Mouse (Mus musculus) liver (tissue): ENCODE data around the gene Cenpa.
A peak's percentile ranks its signal among the peaks of the same experiment; 100 is the strongest.

Experiments
- DNase-seq: peaks from one replicate; pipeline ENCODE4 v3.0.0-alpha.2; 2020; ENCODE audit warnings: mixed read lengths

Cenpa gene

DNA sequence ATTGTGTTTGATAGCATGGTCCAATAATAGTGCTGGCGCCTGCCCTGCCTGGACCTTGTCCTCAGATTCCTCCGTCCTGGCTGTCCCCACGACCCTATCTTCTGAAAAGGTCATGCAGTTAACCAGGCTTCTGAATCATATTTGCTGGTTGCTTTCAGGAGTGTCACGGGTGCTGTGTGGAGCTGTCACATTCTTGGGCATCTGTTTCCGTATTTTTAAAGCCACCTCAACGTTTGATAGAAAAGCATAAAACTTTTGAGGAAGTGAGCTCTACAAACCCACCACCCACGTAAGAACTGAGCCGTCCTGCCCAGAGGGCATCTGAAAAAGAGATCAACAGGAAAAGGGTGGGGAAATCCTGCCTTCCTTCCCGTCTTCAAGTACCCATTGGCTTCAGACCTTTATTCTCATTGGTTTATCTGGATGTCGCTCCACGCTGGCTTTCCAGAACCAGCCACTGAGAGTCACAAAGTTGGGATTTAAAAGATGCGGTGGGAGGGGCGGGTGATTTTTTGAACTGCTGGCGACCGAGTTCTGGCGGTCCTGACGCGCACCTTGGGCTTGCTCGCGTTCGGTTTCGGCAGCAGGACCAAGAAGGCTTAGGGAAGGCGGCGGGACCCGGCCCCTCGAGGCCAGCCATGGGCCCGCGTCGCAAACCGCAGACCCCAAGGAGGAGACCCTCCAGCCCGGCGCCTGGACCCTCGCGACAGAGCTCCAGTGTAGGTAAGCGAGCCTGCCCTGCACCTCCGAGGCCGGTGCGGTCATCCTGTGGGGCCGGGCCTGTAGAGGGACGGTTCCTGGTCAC lies at the start of gene Cenpa:
Gene Cenpa, plus strand, starts transcription at position 387 of the 805 bp plus-strand sequence.
- peak; percentile 91 for DNase-seq

GRCm38 (mm10) chr5:30617357-30617756 lies 49.2 kb upstream of the Cenpa start:
- DNase-seq = no peak

DNA sequence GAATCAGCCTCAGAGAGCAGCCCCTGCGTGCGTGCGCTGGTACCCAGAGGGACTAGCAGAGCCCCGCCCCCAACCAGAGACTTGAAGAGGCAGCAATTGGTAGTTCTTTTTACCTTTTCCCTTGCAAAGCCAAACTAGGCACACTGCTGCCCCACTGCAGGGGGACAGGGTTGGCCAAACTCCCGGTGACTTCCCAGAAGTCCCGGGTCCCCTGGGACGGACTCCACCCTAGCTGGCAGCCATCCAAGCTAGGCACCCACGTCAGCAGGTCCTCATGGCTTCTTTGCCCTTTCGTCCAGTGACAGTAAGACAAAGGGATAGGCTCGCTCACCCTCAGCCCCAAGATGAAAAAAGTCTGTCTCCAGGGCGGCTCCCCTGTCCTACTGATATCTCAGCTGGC lies 48.7 kb upstream of the Cenpa start:
- peak; percentile 19 for DNase-seq

DNA sequence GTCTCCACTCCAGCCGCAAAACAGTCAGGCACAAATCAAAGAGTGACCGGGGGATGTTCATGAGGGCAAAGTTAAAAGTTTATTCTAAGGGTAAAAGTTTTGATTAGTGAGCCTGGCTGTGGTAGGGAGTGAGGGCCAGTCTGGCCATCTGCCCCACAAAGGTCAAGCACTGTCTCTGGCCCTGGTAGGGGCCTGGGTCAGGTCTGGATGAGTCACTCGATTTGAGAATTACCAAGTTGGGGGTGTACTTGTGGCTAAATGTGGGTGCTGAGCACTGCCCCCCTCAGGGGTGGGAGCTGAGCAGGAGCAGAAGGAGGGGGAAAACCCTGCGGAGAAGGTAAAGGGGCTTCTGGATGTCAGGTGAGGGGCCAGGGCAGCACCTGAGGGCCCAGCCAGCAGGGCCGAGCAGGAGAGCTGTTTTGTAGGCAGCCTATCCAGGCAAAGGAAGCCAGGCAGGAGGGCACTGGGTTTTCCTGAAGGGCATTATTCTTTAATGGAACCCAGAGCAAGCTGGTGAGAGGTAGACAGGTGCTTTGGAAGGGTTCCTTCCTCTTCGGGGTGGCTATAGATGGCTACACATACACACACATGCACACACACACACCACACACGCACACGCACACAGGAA lies 48.1 kb upstream of the Cenpa start:
- no peak for DNase-seq

GRCm38 (mm10) chr5:30619211-30619610 lies 47.4 kb upstream of the Cenpa start:
- DNase-seq = no peak

DNA sequence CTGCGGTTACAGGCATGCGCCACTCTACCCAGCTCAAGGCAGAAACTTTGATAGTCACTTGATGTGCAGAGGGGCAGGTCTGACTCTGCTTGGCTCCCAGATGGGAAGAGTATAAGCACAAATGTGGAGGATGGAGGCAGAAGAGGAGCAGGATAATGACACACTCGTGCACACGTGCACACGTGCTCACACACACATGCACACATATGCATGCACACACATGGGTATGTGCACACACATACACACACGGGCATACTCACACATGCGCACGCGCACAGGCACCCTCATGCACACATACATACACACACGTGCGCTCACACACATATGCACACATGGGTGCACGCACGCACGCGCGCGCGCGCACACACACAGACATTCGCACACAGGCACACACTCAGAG lies 46.0 kb upstream of the Cenpa start:
- no peak for DNase-seq

GRCm38 (mm10) chr5:30621211-30621790 lies 45.3 kb upstream of the Cenpa start:
- no peak for DNase-seq

DNA sequence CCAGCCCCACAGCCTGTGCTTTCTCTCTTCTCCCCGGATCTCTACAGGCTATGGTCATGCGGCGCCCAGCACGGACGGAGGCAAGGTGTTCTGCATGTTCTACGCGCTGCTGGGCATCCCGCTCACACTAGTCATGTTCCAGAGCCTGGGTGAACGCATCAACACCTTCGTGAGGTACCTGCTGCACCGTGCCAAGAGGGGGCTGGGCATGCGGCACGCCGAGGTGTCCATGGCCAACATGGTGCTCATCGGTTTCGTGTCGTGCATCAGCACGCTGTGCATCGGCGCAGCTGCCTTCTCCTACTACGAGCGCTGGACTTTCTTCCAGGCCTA lies 44.8 kb upstream of the Cenpa start:
- DNase-seq = no peak

DNA sequence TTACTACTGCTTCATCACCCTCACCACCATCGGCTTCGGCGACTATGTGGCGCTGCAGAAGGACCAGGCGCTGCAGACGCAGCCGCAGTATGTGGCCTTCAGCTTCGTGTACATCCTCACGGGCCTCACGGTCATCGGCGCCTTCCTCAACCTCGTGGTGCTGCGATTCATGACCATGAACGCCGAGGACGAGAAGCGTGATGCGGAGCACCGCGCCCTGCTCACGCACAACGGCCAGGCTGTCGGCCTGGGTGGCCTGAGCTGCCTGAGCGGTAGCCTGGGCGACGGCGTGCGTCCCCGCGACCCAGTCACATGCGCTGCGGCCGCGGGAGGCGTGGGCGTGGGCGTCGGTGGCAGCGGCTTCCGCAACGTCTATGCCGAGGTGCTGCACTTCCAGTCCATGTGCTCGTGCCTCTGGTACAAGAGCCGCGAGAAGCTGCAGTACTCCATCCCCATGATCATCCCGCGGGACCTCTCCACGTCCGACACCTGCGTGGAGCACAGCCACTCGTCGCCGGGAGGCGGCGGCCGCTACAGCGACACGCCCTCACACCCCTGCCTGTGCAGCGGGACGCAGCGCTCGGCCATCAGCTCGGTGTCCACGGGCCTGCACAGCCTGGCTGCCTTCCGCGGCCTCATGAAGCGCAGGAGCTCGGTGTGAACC lies 44.3 kb upstream of the Cenpa start:
- peak; percentile 11 for DNase-seq

- no peak for DNase-seq
Measured at GRCm38 (mm10) chr5:30622841-30623185, 43.8 kb upstream of the Cenpa start.

- no peak for DNase-seq
Measured at GRCm38 (mm10) chr5:30623380-30623779, 43.2 kb upstream of the Cenpa start.

DNA sequence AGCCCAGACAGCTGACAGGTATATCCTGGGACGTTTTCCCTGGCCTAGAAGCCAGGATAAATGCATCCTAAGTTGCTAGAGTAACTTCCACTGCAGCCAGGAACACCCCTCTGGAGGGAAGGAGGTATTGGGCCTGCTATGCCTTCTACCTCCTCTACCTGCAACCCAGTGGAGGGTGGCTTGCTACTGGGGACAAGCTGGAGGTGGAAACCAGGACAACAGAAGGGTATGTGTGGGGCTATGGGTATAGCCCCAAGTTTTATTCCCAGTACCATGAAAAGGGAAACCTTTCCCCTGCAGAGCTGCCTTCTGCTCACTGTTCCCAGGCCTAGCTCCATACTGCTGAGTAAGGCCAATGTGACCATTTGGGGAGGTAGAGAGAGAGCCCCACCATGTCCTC lies 42.3 kb upstream of the Cenpa start:
- DNase-seq = no peak

GRCm38 (mm10) chr5:30624908-30625307 lies 41.7 kb upstream of the Cenpa start:
- no peak for DNase-seq

DNA sequence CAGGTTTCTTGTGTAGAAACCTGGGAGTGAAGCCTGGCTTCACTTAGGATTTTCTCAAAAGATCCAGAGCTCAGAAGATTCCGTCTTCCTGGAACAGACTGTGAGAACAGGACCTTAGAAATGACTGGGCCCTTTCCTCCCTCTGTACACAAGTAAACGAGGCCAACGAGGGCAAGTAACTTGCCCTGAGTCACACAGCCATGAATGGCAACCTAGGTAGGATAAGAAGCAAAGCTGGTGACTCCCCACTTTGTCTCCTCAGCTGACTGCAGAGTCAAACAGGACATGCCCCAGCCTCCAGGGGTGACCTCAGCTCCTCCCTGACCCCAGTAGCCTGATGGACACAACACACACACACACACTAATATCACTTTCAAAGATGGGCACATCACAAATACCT lies 41.2 kb upstream of the Cenpa start:
- no peak for DNase-seq

GRCm38 (mm10) chr5:30626331-30627105 lies 40.1 kb upstream of the Cenpa start:
- no peak for DNase-seq

DNA sequence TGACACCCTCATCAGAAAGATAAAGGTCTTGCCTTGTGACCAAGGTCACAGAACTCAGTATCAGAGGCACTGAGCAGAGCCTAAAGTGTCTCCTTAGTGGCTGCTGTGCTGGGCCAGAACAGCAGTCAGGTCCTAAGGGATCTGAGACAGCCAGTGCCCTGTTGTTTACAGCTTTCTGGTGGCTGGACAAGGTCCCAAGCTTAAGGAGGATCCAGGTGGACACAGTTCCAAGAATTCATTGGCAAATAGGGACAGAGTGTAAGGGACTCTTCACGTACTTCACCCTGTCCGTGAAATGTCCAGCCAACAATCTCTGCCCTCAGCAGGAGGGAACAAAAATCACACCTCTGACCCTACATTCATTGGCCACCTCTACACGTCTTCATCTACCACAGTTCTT lies 38.1 kb upstream of the Cenpa start:
- no peak for DNase-seq

GRCm38 (mm10) chr5:30630401-30630800 lies 36.2 kb upstream of the Cenpa start:
- DNase-seq = no peak

DNA sequence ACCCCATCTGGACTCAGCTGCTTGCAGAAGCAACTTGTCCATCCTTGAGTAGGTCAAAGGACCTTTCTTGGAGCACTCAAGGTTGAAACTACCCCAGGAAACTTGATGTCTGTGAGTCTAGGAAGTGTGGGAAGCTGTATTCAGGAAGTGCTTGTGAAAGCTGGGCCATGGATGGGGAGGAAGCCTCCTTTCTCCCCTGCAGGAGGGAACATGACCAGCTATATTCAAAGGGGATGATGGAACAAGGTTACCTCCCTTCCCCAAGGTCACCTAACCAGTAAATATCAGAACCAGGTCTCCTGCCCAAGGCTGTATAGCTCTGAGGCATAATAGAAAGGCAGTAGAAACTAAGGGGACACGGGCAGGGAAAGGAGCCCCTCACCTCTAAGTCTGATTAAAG lies 34.4 kb upstream of the Cenpa start:
- no peak for DNase-seq

DNA sequence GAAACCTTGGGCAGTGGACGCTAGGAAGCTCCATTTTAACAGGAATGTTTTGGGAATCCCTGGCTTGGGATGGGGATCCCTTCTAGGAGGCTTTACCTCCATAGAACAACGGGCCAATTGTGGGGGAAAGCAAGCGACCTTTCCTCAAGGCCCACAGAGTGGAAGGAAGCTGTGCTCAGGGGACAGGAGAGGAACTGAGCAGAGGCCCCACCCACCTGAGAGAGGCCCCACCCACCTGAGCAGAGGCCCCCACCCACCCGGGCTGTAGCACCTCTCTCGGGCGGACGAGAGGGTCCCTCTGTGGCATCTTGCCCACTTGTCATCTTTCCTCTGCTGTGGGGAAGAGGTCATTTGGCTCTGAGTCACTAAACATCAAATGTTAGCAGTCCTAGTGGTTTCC lies 29.6 kb upstream of the Cenpa start:
- DNase-seq = no peak

GRCm38 (mm10) chr5:30638041-30638440 lies 28.5 kb upstream of the Cenpa start:
- DNase-seq = peak; percentile 72

DNA sequence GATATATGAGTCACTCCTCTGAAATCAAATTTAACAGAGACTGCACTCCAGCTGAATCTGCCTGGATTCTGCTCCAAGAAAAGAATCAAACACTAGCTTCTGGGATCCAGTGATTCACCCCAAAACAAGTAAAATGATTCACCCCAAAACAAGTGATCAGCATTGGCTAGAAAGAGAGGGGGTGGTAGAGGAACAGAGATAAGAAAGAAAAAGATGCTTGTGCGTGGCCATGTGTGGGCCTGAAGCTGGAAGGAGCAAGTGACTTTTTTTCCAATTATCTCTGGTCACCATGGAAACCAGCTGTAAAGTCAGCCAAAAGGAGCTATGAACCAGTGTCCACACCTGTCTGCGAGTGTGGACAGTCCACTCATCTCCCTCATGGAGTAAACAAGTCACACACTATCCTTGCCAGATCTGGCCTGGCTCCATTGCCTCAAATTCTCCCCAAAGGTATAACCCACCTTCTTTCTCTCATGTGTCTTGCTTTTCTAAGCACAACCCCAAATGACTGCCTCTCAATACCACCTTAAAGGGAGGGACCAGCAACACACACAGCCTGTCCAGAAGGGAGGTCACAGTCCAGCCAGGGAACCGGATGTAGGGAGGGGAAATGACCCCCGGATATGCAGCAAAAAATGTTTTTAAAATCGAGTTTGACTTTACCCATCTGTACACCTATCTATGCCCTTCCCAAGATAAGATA lies 22.9 kb upstream of the Cenpa start:
- DNase-seq = no peak

DNA sequence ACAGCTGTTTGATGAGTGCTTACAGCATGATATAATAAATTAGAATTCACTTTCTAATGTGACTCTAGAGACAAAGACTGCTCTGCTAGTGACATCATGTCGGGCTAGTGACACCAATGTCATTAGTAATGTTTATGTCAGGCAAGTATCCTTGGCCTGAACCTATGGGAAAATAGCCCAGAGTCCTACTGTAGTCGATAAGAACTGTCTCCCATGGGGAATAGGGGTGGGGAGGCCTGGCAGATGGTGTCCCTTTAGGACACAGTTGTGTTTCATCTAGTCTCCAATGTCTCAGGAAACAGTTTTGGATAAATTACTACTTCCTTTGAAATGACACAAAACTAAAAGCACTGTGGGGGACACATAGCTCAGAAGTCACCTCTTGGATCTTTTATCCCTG lies 20.5 kb upstream of the Cenpa start:
- no peak for DNase-seq

- DNase-seq = no peak
Measured at GRCm38 (mm10) chr5:30647396-30647795, 19.2 kb upstream of the Cenpa start.
